Mouse (Mus musculus) liver, embryonic 11.5 days (tissue): ENCODE measurements around the gene Maml3. TPM values are rescaled to one million over a fixed set of nuclear protein-coding genes. Genes with fewer than 3 reads are reported as not detected.

Experiments
- ATAC-seq: fragments of 200-750 bp; cut with Nextera tagmentation; replicated peaks from 2 replicates; pipeline ENCODE4 v1.8.0; 2017; ENCODE audit warnings: moderate number of reproducible peaks, mild to moderate bottlenecking, moderate TSS enrichment, moderate library complexity; ENCODE audit not compliant: low FRiP score
- DNase-seq: peaks from one replicate; pipeline ENCODE4 v3.0.0-alpha.2; 2017; ENCODE audit warnings: low spot score
- H3K27ac ChIP-seq: fragments of 300-500 bp; sonication (generic); 2 replicates; pipeline ENCODE4 v1.5.1; 2014; ENCODE audit warnings: mild to moderate bottlenecking, low read depth, low read length, control low read depth
- H3K27me3 ChIP-seq: fragments of 300-500 bp; sonication (generic); replicated peaks from 2 replicates; pipeline ENCODE4 v1.6.1; 2014; ENCODE audit warnings: low read length, mixed read lengths; ENCODE audit not compliant: control insufficient read depth, insufficient read depth
- H3K36me3 ChIP-seq: fragments of 300-500 bp; sonication (generic); 2 replicates; pipeline ENCODE4 v1.6.1; 2014; ENCODE audit warnings: mild to moderate bottlenecking, low read length, moderate library complexity, mixed read lengths; ENCODE audit not compliant: control insufficient read depth, insufficient read depth
- H3K4me1 ChIP-seq: fragments of 300-500 bp; sonication (generic); replicated peaks from 2 replicates; pipeline ENCODE4 v1.6.1; 2014; ENCODE audit warnings: low read length, mixed read lengths; ENCODE audit not compliant: control insufficient read depth, insufficient read depth
- H3K4me2 ChIP-seq: fragments of 300-500 bp; sonication (generic); 2 replicates; pipeline ENCODE4 v1.6.1; 2014; ENCODE audit warnings: mild to moderate bottlenecking, control low read depth, moderate library complexity
- H3K4me3 ChIP-seq: fragments of 300-500 bp; sonication (generic); 2 replicates; pipeline ENCODE4 v1.5.1; 2014; ENCODE audit warnings: low read depth, low read length, control low read depth
- H3K9ac ChIP-seq: fragments of 300-500 bp; sonication (generic); 2 replicates; pipeline ENCODE4 v1.6.1; 2014; ENCODE audit warnings: low read depth, low read length, control low read depth
- H3K9me3 ChIP-seq: fragments of 300-500 bp; sonication (generic); 2 replicates; pipeline ENCODE4 v1.6.1; 2016; ENCODE audit warnings: low read length, inconsistent platforms, mixed read lengths; ENCODE audit not compliant: control insufficient read depth
- WGBS: fragments of 180-500 bp; shearing (Covaris S2); extraction: QIAGEN DNeasy Blood & Tissue Kit; methylation state at CpG from one replicate; pipeline ENCODE4 v1.1.7; 2014; 5-methylcytosine and 5-hydroxymethylcytosine counted together
- polyA plus RNA-seq: library from polyadenylated mRNA; unstranded; fragments of >200 nt; fragmentation: Nextera tagmentation; extraction: Ambion mirVana; gene quantifications from 2 replicates; pipeline ENCODE4 v1.2.1, GENCODE M21; 2014

The Maml3 gene
- polyA plus RNA-seq, 1 experiment from 2014 or later = 3.1 TPM

GRCm38 (mm10) chr3:51649986-51650385, 454.9 kb downstream of the Maml3 start:
- Histone ChIP-seq H3K4me2 (no peak overlapping the region), H3K4me3 (no peak overlapping the region), H3K4me1 (peaks cover 19% of the 10 kb centered on the region), H3K9me3 (no peaks in the 10 kb centered on the region), H3K9ac (no peak overlapping the region), H3K36me3 (no peaks in the 10 kb centered on the region), H3K27me3 (no peaks in the 10 kb centered on the region), H3K27ac (no peak overlapping the region)
- no peak for DNase-seq
- 80% methylated on average over 8 of the region's 8 CpGs for WGBS
- ATAC-seq = no peak

GRCm38 (mm10) chr3:51649426-51649825, 455.4 kb downstream of the Maml3 start:
- no peaks in the 10 kb centered on the region for H3K36me3 ChIP-seq
- no peak overlapping the region for H3K9ac ChIP-seq
- H3K4me2 ChIP-seq = no peak overlapping the region
- 71% methylated on average over 8 of the region's 8 CpGs for WGBS
- H3K27me3 ChIP-seq = no peaks in the 10 kb centered on the region
- no peak for ATAC-seq
- H3K27ac ChIP-seq = no peak overlapping the region
- H3K4me1 ChIP-seq = peaks cover 17% of the 10 kb centered on the region
- H3K4me3 ChIP-seq = no peak overlapping the region
- H3K9me3 ChIP-seq = no peaks in the 10 kb centered on the region
- DNase-seq = no peak

- Histone ChIP-seq H3K4me1 (peaks cover 15% of the 10 kb centered on the region), H3K36me3 (no peaks in the 10 kb centered on the region), H3K4me2 (peak overlapping the region; percentile 23), H3K27ac (no peak overlapping the region), H3K27me3 (no peaks in the 10 kb centered on the region), H3K9me3 (no peaks in the 10 kb centered on the region), H3K9ac (no peak overlapping the region), H3K4me3 (no peak overlapping the region)
- DNase-seq = peak; percentile 67
- ATAC-seq = no peak
- 35% methylated on average over 15 of the region's 15 CpGs for WGBS
These were observed 456.7 kb downstream of the Maml3 start for GRCm38 (mm10) chr3:51648037-51648664.

GRCm38 (mm10) chr3:51647356-51647755, 457.5 kb downstream of the Maml3 start:
- Histone ChIP-seq H3K9ac (no peak overlapping the region), H3K36me3 (no peaks in the 10 kb centered on the region), H3K27me3 (no peaks in the 10 kb centered on the region), H3K4me1 (peaks cover 9% of the 10 kb centered on the region), H3K4me2 (no peak overlapping the region), H3K9me3 (no peaks in the 10 kb centered on the region), H3K27ac (no peak overlapping the region), H3K4me3 (no peak overlapping the region)
- WGBS = 59% methylated on average over 4 of the region's 4 CpGs
- ATAC-seq = no peak
- no peak for DNase-seq

GRCm38 (mm10) chr3:51646301-51646700, 458.6 kb downstream of the Maml3 start:
- ATAC-seq (no peak), DNase-seq (no peak)
- 35% methylated on average over 10 of the region's 10 CpGs for WGBS
- Histone ChIP-seq H3K4me3 (no peak overlapping the region), H3K4me1 (peaks cover 7% of the 10 kb centered on the region), H3K9ac (no peak overlapping the region), H3K9me3 (no peaks in the 10 kb centered on the region), H3K4me2 (no peak overlapping the region), H3K36me3 (no peaks in the 10 kb centered on the region), H3K27ac (no peak overlapping the region), H3K27me3 (no peaks in the 10 kb centered on the region)

- no peaks in the 10 kb centered on the region for H3K27me3 ChIP-seq
- ATAC-seq = no peak
- no peak overlapping the region for H3K27ac ChIP-seq
- H3K4me2 ChIP-seq = no peak overlapping the region
- H3K36me3 ChIP-seq = no peaks in the 10 kb centered on the region
- peaks cover 7% of the 10 kb centered on the region for H3K4me1 ChIP-seq
- DNase-seq = no peak
- H3K4me3 ChIP-seq = no peak overlapping the region
- 76% methylated on average over 6 of the region's 6 CpGs for WGBS
- H3K9ac ChIP-seq = no peak overlapping the region
- H3K9me3 ChIP-seq = no peaks in the 10 kb centered on the region
These were observed 459.4 kb downstream of the Maml3 start for GRCm38 (mm10) chr3:51645484-51645883.

- H3K4me3 ChIP-seq = no peak overlapping the region
- no peak overlapping the region for H3K4me2 ChIP-seq
- no peaks in the 10 kb centered on the region for H3K27me3 ChIP-seq
- no peaks in the 10 kb centered on the region for H3K4me1 ChIP-seq
- DNase-seq (no peak), ATAC-seq (no peak)
- no peaks in the 10 kb centered on the region for H3K9me3 ChIP-seq
- WGBS = 77% methylated on average over 6 of the region's 6 CpGs
- no peak overlapping the region for H3K9ac ChIP-seq
- H3K36me3 ChIP-seq = no peaks in the 10 kb centered on the region
- H3K27ac ChIP-seq = no peak overlapping the region
These were observed 466.6 kb downstream of the Maml3 start for GRCm38 (mm10) chr3:51638260-51638659.

GRCm38 (mm10) chr3:51637326-51637725, 467.6 kb downstream of the Maml3 start:
- 91% methylated on average over 6 of the region's 6 CpGs for WGBS
- H3K4me2 ChIP-seq = no peak overlapping the region
- no peak for ATAC-seq

GRCm38 (mm10) chr3:51636700-51637099, 468.2 kb downstream of the Maml3 start:
- ATAC-seq (no peak), DNase-seq (no peak)
- Histone ChIP-seq H3K36me3 (no peaks in the 10 kb centered on the region), H3K4me2 (peak overlapping the region; percentile 28; the same call in 1 of the 2 replicates), H3K9ac (no peak overlapping the region), H3K4me3 (peak overlapping the region; percentile 14; the same call in 1 of the 2 replicates), H3K4me1 (no peaks in the 10 kb centered on the region), H3K9me3 (no peaks in the 10 kb centered on the region), H3K27ac (no peak overlapping the region), H3K27me3 (no peaks in the 10 kb centered on the region)
- WGBS = 75% methylated on average over 20 of the region's 20 CpGs

More at GRCm38 (mm10) chr3:51637326-51637725, 467.6 kb downstream of the Maml3 start:
- Histone ChIP-seq H3K9ac (no peak overlapping the region), H3K36me3 (no peaks in the 10 kb centered on the region), H3K27ac (no peak overlapping the region), H3K9me3 (no peaks in the 10 kb centered on the region), H3K4me1 (no peaks in the 10 kb centered on the region), H3K27me3 (no peaks in the 10 kb centered on the region), H3K4me3 (no peak overlapping the region)
- no peak for DNase-seq
